Mouse (Mus musculus) myocyte (in vitro differentiated cells): ENCODE data around the gene Tmem132d.

Experiments
- POLR2A ChIP-seq: IDR thresholded peaks from one replicate; pipeline ENCODE4 v1.6.1; 2011; ENCODE audit warnings: low read depth, mild to moderate bottlenecking, control low read depth, moderate library complexity; ENCODE audit not compliant: insufficient read length
- USF1 ChIP-seq: IDR thresholded peaks from one replicate; pipeline ENCODE4 v1.6.1; 2011; ENCODE audit warnings: low read depth, mild to moderate bottlenecking, control low read depth, moderate library complexity

GRCm38 (mm10) chr5:128443848-128444247 is 11.0 kb upstream of the Tmem132d start:
- TF ChIP-seq USF1 (no peak), POLR2A (no peak)
